Mouse (Mus musculus): ENCODE data around the gene Pklr.

Pklr gene

DNA sequence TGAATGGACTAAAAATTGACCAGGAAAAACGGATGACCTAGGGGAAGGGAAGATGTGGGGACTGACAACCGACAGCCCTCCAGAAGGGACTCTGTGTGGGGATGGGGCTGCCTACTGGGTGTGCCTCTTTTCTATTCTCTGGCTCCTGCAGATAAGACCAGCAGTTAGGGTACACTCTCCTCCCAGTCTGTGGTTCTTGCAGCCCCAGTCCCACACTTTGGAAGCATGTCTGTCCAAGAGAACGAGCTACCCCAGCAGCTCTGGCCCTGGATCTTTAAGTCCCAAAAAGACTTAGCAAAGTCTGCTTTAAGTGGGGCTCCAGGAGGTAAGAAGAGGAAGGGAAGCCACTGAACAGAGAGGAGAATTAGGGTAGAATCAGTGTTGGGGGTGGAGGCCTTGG, at the start of gene Pklr:
Gene Pklr, plus strand, starts transcription at position 185 of the 400 bp plus-strand sequence.
- DNase-seq (ENCODE audit: extremely low read depth, low read depth): peak; percentile 84

DNA sequence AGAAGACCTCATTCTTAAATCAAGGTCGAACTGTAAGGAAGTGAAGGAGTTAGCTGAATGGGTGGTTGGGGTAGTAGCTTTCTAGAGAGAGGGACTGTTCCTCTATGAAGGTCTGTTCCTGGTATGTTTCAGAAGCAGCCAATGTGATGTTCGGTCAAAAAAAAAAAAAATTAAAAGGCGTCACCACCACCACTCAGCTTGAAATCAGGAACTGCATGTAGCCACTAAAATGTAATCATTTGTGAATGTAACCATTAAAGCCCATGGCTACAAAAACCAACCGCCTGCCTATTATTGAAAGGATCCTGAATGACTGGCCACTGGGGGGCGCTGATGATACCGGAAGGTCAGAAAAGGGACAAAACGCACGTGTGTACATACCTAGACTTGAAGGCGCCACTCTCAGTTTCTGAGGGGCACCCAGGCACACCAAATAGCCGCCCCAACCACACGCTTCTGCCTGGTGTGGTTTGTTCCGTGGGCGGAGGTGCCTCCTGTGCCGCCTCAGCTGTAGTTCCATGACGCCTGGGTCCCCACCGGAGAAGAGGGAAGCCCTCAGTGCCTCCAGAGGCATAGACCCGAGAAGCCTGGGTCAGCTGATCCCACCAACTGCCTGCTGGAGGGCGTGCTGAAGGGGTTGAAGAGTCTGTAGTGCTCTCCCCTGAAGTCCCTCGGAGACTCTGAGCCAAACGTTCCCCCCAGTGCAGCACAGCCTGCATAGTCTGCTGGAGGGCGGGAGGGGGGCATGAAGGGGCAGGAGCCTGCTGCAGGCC, 48.4 kb upstream of the Pklr start:
- DNase-seq (ENCODE audit: extremely low read depth, low read depth): peak; percentile 90

DNA sequence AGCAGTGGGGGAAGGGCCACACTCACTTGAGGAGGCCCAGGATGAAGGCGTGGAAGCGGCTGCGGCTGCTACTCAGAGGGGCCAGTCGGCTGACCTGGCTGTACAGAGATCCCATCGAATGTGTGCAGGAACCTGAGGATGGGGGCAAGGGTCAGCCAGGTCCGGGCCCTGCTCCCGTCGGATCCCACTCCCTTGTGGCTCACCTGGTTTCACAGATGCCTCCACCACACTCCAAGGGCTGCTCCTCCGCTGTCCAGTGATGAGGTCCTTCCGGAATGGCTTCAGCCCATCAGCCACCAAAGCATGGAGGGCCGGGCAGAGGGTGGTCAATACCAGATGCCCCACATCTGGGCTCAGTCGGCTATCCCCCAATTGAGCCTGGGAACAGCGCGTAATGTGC, 47.0 kb upstream of the Pklr start:
- DNase-seq (ENCODE audit: extremely low read depth, low read depth): no peak

DNA sequence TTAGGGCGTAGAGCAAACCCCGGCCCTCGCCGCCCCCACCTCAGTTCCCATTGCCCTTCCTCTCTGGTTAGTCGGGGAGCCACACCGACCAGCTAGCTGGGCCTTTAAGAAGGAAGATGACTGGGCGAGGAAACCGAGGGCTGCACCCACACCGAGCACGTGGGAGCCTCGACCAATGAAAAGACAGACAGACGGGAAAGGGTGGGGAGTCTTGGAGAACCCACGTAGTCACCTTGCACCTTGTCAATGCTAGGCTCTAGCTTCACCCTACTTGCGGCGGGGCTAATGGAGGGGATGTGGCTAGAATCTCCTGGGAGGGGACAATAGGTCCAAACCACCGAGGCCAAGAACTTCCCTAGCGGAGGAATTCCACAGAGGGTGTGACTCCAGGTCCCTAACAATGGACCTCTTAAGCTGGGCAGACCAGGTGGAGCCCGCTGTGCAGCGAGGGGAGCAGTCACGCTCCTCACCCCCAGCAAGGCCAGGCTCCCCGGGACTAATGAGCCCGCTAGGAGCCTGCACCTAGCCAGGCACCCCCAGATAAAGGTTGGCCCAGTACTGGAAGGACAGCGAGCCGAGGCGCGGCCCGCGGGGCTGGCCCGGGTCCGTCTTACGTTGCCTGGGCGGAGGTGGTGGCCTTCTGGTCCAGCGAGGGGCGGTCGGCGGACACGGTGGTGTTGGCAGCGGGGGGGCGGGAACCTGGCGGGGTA, 45.9 kb upstream of the Pklr start:
- peak; percentile 97 for DNase-seq (ENCODE audit: extremely low read depth, low read depth)

DNA sequence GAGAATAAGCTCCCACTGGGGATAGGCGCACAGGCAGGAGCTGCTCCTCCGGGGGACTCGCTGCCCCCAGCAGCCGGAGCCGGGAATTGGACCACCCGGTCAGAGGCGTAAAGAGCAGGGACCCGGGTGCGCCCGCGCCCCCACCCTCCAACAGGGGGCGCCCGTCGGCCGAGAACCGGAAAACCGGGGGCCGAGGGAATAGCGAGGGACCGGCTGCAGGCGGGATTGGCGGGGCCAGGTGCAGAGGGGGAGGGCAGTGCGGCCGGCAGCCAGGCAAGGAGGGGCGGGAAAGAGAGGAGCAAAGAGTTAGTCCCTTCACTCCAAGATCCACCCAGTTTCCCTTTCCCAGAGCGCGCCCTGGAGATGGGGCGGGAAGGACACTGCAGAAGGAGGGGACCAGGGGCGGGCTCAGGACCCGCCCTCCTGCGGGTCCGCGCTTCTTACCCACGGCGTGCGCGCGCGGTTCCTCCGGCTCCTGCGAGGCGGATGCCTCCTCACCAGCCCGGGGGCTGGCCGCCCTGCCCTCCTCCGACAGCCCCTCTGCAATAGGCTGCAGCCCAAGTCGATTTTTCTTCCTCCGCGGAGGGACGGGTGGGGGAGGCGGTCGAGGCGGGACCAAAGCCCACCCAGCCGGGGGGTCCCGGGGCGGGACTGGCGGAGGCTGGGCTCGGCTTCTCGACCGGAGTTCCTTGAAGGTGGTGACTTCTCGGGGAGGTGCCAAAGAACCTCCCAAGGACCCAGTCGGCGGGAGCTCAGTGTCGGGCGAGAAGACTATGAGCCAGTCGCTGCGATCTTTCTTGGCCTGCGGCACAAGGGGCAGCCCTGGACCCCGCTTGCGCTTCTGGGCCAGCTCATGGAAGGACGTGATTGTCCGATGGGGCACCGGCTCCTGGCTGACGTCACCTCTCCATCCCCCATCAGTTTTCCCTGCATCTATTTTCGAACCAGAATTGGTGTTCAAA, 45.0 kb upstream of the Pklr start:
- peak; percentile 56 for DNase-seq (ENCODE audit: extremely low read depth, low read depth)

DNA sequence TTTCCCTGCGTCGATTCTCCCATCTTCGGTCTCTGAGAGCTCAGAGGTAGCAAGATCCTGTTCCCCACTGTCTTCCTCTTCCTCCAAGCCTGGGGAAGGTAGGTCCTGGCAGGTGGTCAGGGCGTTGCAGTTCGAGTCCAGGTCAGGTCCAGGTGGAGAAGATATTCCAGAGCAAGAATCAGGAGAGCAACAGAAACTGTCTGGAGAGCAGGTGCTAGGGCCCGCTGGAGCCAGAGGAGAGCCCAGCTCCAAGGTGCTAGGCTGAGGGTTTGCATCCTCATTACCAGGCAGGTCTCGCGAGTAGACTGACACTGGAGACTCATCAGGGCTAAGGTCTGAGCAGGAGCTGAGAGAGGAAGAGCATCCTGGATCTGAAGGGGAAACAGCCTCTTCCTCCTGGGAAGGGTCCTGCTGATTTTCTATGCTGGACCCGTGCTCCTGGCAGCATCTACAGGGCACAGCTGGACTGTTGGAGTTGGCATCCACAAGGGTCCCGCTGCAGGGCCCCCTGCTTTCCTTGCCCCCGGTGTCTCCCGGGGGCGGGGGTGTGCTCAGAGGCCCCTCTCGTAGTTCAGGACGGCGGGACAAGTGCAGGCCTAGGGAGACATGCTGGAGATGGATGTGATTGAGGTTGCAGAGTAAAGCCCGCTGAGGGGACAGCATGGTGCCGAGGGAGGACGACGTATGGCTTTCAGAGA, 44.0 kb upstream of the Pklr start:
- no peak for DNase-seq (ENCODE audit: extremely low read depth, low read depth)

DNA sequence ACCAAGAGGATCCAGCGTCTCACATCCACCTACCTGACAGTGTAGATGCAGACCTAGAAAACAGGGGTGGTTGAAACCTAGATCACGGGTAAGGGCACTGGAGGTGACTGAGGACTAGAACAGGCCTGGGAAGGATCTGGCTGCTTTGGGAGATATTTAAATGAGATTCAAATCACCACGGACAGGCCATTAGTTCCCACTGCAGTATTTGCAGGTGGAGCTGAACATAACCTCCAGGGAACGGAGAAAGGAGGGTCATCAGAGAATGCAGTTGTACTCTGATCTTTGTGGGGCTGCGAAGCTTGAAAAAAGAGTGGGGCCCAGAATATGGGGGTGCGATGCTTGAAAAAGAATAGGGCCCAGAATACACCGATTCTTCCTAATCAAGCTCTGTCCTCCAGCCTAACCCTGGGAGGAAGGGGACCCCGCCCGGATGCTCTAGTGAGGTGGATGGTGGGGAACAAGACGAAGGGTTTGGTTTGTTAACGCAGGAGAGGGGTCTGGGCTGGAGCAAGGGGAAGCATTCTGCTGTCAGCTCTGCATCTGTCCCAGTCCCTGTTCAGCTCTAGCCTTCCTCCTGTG, 43.3 kb upstream of the Pklr start:
- DNase-seq (ENCODE audit: extremely low read depth, low read depth): no peak

DNA sequence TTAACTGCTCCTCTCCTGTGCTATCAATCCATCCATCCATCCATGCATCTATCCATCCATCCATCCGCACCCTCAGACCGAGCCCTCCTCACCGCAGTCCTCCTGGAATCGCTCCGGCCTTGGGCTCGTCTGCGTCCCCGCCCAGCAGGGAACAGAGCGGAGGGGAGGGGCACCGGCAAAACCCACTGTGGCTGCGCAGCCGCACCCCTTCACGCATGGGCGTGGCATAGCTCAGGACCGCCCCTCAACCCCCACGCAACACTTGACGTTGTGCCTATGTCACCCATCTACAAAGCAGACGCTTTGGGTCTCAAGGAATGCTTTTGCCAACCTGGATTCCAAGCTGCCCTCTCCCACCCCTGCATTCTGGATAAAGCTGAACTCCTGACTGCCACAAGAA, 42.8 kb upstream of the Pklr start, which contains the start of gene Rusc1:
Gene Rusc1, minus strand, starts transcription at position 137 of the 400 bp plus-strand sequence.
- no peak for DNase-seq (ENCODE audit: extremely low read depth, low read depth)

DNA sequence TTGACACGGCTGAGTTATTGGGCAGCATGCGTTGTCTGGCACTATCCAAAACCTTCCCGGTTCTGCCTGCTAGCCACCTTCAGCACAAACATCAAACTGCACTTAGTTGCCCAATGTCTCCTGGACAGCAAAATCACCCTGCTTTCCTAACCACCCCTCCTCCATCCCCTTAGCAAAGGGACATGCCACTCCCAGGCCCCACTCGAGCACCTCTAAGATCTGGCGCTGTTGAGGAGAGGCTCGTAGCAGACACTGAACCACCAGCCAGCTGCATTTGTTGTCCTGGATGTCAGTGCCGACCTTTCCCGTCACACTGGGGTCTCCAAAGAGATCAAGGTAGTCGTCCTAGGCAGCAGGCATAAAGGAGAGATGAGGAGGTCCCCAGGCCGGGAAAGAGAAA, 41.9 kb upstream of the Pklr start:
- no peak for DNase-seq (ENCODE audit: extremely low read depth, low read depth)

DNA sequence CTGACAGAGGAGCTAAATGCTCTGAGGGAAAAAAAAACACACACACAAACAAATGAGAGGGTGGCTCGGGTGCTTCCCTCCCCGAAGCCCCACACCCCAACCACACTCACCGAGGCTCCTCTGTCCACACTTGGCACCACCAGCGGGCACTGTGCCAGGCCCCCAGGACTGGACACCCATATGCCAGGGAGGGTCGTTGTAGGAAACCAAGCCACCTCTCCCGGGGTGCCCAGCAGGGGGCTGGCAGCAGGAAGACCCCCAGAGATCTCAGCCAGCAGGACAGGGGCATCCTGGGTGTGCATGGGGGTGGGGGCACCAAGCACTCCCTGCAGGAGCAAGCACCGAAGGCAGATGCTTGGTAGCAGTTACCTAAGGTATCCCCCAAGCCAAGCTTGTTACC, 35.1 kb upstream of the Pklr start, which contains the start of gene Gm43738:
Gene Gm43738, minus strand, starts transcription at position 289 of the 400 bp plus-strand sequence.
- DNase-seq (ENCODE audit: extremely low read depth, low read depth): no peak

DNA sequence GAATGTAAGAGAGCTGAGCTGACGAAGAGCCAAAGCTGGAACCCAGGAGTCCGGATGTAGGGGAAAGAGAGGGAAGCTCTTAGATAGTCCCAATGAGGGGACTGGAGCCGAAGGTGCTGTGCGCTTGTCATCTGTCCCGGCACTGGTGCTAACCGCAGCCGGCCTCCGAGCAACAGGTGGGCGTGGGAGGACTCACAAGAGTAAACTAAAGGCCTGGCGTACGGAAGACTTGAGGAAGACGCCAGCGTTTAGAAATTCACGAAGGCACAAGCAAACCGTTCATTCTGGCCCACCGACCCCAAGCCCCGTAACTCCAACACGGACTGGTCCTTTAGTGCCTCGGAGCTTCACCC, 34.5 kb upstream of the Pklr start:
- DNase-seq (ENCODE audit: extremely low read depth, low read depth): no peak

DNA sequence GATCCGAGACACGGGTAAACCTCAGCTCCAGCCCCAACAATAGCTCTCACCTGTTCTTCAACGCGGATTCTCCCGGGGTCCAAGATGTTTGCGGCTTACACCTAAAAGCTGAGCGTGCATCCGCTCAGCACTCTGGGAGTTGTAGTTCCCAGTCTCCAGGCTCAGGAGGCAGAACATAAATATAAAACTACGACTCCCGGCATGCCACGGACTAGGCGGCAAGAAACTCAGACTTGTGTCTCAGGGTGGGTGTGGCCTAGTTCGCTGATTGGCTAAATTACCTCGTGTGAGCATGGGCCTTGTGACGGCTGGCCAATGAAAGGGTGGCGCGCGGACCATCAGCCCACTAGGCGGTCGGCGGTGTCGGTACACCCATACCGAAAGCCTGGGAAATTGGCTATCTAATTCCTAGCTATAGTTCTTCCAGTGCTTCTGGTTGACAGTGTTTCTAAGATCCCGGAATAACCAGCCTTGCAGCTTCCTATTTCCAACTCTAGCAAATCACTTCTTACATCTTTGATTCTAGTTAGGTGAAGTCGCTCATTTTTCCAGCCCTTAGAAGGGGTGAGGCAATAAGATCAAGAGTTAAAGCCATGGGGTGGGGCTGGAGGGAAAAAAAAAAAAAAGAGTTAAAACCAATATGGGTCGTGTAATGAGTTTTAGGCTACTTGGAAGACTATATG, 34.0 kb upstream of the Pklr start, which contains the start of gene Fdps:
Gene Fdps, minus strand, starts transcription at position 148 of the 683 bp plus-strand sequence.
- peak; percentile 100 for DNase-seq (ENCODE audit: extremely low read depth, low read depth)

DNA sequence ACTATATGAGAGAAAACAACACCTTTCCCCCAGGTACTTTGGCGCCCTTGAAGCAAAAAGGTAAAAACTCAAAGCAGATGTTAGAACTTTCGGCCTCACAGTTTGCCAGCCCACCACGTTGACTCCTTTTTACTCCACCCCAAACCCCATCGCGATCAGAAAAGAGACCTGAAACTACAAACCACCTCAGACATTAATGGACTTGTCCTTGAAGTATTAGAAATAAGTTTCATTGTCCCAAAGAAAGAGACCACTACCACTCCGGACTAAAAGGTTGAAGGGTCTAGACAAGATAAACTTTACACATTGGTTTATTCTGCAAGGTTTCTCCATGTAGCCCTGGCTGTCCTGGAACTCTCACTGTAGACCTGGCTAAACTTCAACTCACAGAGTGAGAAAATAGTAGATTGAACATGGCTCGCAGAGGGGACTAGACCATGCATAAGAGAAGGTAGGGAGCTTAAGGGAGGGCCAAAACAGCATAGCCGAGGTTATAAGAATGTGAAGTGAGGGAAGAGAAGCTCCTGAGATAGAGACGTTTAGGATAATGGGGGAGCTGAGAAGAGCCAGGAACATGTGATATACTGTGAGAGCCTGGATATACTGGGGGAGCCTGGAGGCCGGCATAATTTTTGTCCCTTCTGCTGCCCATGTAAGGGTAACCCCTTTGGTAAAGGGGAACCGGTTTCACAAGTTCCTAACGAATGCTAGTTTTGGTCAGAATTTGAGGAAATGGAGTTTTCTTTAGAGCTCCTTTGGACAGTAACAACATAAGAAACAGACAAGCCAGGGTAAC, 33.2 kb upstream of the Pklr start:
- DNase-seq (ENCODE audit: extremely low read depth, low read depth): no peak

DNA sequence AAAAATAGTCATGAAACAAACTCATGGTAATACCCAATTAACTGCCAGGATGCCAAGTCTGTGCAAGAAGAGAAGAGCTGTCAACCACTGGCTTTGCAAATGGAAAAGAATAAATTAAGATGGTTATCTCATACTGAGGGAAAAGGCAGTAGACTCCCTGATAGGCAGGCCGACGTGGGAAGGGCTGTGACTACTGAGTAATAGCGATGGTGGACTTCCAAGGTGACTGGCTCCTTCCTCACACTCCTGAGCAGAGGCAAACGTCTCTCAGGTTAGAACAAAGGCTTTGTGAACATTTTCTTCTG, 32.7 kb upstream of the Pklr start:
- peak; percentile 50 for DNase-seq (ENCODE audit: extremely low read depth, low read depth)

DNA sequence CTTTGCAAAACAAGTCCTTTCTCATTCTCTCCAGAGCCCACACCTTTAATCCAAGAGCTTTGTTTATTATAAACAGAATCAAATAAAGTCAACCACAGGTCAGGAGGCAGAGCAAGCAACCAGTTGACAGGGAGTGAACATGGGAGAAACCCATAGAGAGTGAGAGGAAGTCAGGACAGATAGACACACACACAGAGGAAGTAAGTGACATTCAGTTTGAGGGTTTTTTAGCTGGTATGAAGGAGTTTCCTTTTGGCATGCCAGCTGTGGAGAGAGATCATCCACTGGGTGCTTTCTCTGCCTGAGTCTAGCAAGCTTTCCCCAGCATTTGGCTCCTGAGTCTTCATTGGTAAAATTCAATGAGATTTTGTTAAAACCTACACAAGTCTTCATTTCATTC, 29.1 kb upstream of the Pklr start:
- DNase-seq (ENCODE audit: extremely low read depth, low read depth): peak; percentile 56

DNA sequence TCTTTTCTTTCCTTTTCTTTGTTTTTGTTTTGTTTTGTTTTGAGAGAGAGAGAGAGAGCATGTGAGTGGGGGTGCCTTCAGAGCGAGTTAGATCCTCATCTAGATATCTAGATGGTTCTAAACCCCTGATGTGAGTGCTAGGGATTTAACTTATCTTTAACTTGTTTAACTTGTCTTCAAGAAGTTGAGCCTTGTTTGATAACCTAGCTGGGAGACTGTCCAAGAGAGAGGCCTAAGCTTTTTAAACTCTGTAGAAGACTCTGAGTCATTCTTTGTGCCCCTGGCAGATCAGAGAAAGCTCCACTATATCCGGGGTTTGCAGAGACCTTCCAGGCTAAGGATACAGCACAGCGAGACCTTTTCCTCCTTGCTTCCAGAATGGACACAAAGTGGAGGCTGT, 28.4 kb upstream of the Pklr start:
- no peak for DNase-seq (ENCODE audit: extremely low read depth, low read depth)

DNA sequence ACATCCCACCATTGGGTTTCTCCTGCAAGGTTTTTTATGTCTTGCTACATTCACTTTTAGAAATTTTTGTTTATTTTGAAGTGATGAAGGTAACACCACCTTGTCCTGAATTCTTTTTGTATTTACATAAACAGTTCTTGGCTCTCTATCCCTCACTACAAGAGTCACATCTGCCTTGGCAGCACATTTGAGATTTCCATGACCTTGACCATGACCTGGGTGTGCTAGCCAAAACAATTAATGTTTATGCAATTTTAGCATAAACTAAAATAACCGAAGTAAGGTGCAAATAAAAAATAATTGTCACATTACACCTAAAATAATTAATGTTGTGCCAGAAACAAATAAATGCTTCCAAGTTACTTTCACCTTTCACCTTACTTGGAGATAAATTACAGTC, 27.8 kb upstream of the Pklr start:
- DNase-seq (ENCODE audit: extremely low read depth, low read depth): no peak

DNA sequence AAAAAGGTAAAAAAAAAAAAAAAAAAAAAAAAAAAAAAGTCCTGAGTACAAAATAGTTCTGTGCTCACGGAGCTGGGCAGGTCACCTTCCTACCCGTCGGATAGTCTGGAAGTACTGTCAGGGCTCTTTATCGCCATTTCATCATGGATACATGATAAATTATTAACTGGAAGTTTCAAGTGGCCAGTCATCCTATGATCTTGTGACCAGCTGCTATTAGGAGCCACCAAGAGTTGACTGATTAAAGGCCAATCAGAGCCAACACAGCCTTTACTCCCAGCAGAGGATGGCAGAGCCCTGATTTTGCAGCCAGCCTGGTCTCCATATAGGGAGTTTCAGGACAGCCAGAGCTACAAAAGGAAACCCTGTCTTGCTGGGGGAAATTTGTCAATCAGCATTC, 22.9 kb upstream of the Pklr start:
- no peak for DNase-seq (ENCODE audit: extremely low read depth, low read depth)

DNA sequence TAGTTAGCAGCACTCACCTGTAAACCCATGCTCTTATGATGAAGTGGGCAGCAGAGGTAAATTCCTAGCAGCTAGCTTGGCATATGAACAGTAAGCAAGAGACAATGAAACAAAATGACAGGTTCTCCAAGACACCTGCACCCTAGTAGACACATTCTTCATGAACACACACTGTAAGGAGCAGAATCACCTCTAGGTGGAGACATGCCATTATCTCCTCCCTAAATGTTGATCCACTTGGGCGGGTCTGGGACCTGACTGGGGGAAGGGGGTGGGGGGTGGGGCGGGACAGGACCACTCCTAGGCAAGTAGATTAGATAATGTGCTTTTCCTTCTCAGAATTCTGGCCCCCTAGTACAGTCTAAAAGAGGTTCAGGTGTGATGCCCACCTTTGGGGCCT, 20.4 kb upstream of the Pklr start:
- peak; percentile 64 for DNase-seq (ENCODE audit: extremely low read depth, low read depth)
